Mouse (Mus musculus): Measurements from ENCODE around the gene Gm20388. TPM values are rescaled to one million over a fixed set of nuclear protein-coding genes. Genes with fewer than 3 reads are reported as not detected.

Gm20388 gene
- polyA plus RNA-seq, 1 experiment from 2014 or later = 2.5 TPM

DNA sequence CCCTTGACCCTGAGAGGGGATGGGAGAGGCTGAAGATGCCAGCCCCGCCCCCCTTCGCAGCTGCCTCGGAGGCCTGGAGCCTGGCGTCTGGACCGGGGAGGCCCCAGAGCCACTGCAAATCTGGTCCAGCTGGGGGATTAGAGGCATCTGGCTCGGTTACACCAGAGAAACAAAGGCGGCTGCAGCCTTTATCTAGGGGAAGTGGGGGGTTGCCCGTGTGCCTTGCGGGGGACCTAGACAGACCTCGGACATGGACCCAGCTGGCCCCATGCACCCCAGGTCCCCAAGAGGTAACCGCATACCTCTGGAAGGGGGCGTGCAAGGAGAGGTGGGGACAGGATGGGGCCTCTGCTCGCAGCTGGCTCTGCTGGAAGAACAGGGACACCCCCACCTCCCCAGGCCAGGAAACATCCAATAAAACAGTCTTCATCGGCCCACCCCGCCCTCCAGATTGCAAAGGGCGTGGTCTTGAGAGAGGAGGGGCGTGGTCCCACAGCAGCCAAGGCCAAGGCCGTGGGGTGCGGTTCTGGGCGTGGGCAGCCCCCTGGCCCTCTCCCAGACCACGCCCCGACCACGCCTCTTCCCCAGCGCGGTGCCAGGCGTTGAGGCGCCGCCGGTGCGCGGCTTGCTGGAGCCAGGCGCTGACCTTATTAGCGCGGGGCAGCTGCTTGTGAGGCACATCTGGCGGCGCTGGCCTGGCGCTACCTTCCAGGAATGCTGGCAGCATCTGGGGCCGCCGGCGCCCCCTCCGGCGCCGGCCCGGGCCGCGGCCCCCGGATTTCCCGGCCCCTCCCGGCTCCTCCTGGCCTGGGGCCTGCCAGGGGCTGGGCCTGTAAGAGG lies 365.6 kb downstream of the Gm20388 start:
- H3K36me3 ChIP-seq = no peaks in the 10 kb centered on the region
- no peaks in the 10 kb centered on the region for H3K27me3 ChIP-seq (ENCODE audit: low read depth, poor library complexity, severe bottlenecking)
- DNase-seq (ENCODE audit: low spot score) = peak; percentile 100
- WGBS = under 1% methylated on average over 48 of the region's 49 CpGs
- no peaks in the 10 kb centered on the region for H3K9me3 ChIP-seq (replicated peaks)
- H3K4me1 ChIP-seq = peaks cover 91% of the 10 kb centered on the region
- peak overlapping the region; percentile 95 for H3K27ac ChIP-seq
- H3K4me3 ChIP-seq = peak overlapping the region; percentile 44

GRCm38 (mm10) chr8:120276891-120277426 lies 366.3 kb downstream of the Gm20388 start:
- no peaks in the 10 kb centered on the region for H3K9me3 ChIP-seq (replicated peaks)
- H3K27me3 ChIP-seq (ENCODE audit: low read depth, poor library complexity, severe bottlenecking) = no peaks in the 10 kb centered on the region
- peak overlapping the region; percentile 95 for H3K27ac ChIP-seq
- no peaks in the 10 kb centered on the region for H3K36me3 ChIP-seq
- peak; percentile 73 for DNase-seq (ENCODE audit: low spot score)
- H3K4me3 ChIP-seq = peak overlapping the region; percentile 44
- 2% methylated on average over 16 of the region's 16 CpGs for WGBS
- H3K4me1 ChIP-seq = peaks cover 90% of the 10 kb centered on the region

DNA sequence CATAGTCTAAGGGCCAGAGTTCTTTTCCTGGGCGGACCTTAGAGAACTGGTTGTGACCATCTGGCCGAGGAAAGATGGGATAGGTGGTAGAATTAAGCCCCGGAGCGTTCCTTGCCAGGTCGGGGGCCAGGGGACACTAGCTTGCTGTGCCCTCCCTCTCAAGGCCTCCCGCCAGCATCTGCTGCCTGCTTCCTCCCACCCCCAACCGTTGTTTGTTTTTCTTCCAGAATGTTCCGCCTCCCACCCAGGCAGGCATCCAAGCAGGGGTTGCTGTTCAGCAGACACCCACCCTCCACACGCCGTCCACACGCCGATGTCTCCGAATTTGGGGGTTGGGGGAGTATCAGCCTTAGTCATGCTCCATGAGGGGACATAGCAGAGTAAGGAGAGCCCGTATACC lies 367.4 kb downstream of the Gm20388 start:
- H3K4me1 ChIP-seq = peaks cover 94% of the 10 kb centered on the region
- 76% methylated on average over 14 of the region's 14 CpGs for WGBS
- H3K4me3 ChIP-seq = no peak overlapping the region
- H3K36me3 ChIP-seq = no peaks in the 10 kb centered on the region
- no peak for DNase-seq (ENCODE audit: low spot score)
- no peaks in the 10 kb centered on the region for H3K9me3 ChIP-seq (replicated peaks)
- H3K27ac ChIP-seq = peak overlapping the region; percentile 95
- H3K27me3 ChIP-seq (ENCODE audit: low read depth, poor library complexity, severe bottlenecking) = no peaks in the 10 kb centered on the region

DNA sequence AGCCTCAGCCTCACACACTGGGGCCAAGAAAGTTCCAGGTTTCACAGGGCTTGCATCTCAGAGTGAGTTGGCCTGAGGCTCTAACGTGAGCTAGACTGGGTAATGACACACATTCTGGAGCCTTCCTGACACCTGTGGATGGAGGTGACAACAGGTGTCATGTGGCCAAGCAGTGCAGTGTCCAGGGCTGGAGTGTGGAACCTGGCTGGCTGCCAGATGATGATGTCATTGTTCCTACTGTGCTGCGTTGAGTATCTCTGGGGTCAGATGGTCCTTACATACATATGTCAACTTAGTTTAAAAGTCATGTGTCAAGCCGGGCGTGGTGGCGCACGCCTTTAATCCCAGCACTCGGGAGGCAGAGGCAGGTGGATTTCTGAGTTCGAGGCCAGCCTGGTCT lies 368.8 kb downstream of the Gm20388 start:
- H3K36me3 ChIP-seq = no peaks in the 10 kb centered on the region
- 87% methylated on average over 8 of the region's 8 CpGs for WGBS
- DNase-seq (ENCODE audit: low spot score) = no peak
- peaks cover 94% of the 10 kb centered on the region for H3K4me1 ChIP-seq
- no peaks in the 10 kb centered on the region for H3K9me3 ChIP-seq (replicated peaks)
- no peaks in the 10 kb centered on the region for H3K27me3 ChIP-seq (ENCODE audit: low read depth, poor library complexity, severe bottlenecking)
- H3K4me3 ChIP-seq = no peak overlapping the region
- H3K27ac ChIP-seq = peak overlapping the region; percentile 95

DNA sequence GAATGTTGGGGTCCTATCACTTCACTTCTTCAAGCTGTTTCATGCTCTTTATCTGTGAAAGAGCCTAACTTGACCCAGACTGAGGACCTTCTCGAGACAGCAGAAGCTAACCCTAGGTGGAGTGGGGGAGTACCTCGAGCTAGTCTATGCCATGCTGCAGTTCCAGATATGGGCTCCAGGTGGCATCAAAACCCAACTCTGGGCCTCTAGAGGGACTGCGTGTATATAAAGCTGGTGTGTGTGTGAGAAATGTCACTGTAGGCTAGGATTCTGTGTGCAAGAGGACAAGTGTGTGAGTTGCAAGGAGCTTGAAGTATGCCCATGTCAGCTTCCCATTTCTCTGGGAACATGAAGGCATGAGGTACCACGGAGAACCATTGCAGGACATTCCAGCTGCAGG lies 370.8 kb downstream of the Gm20388 start:
- Histone ChIP-seq H3K4me1 (peaks cover 94% of the 10 kb centered on the region), H3K4me3 (no peak overlapping the region), H3K36me3 (no peaks in the 10 kb centered on the region), H3K27me3 (ENCODE audit: low read depth, poor library complexity, severe bottlenecking) (0 out of 2 replicates have a peak, but pooled peaks cover 4% of the 10 kb centered on the region), H3K9me3 (replicated peaks) (no peaks in the 10 kb centered on the region), H3K27ac (peak overlapping the region; percentile 66)
- 16% methylated on average over 4 of the region's 4 CpGs for WGBS
- DNase-seq (ENCODE audit: low spot score) = peak; percentile 86

- Histone ChIP-seq H3K4me1 (peaks cover 88% of the 10 kb centered on the region), H3K4me3 (no peak overlapping the region), H3K9me3 (replicated peaks) (no peaks in the 10 kb centered on the region), H3K27me3 (ENCODE audit: low read depth, poor library complexity, severe bottlenecking) (0 out of 2 replicates have a peak, but pooled peaks cover 4% of the 10 kb centered on the region), H3K27ac (peak overlapping the region; percentile 84), H3K36me3 (no peaks in the 10 kb centered on the region)
- DNase-seq (ENCODE audit: low spot score) = no peak
- WGBS = 31% methylated on average over 5 of the region's 5 CpGs
Observed at GRCm38 (mm10) chr8:120282465-120282864, 371.8 kb downstream of the Gm20388 start.

DNA sequence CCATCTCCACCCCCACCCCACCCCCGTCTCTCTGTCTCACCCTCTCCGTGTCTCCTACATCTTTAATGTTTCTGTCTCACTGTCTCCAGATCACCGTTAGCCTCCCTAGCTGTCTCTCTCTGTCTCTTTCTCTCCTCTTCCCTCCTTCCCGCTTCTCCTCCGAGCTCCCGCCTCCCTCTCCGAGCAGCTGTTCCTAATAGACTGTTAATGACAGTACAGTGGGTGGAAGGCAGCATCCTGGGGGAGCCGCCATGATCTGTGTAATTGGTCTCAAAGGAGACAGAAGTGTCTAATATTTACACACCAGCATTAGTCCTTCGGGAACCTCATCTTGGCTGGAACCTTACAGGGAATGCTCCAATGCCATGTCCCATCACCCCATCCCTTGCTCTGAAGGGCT lies 373.6 kb downstream of the Gm20388 start:
- no peaks in the 10 kb centered on the region for H3K36me3 ChIP-seq
- H3K27me3 ChIP-seq (ENCODE audit: low read depth, poor library complexity, severe bottlenecking) = 0 out of 2 replicates have a peak, but pooled peaks cover 4% of the 10 kb centered on the region
- peaks cover 88% of the 10 kb centered on the region for H3K4me1 ChIP-seq
- H3K9me3 ChIP-seq (replicated peaks) = no peaks in the 10 kb centered on the region
- peak overlapping the region; percentile 84 for H3K27ac ChIP-seq
- H3K4me3 ChIP-seq = no peak overlapping the region
- WGBS = 15% methylated on average over 9 of the region's 9 CpGs
- DNase-seq (ENCODE audit: low spot score) = no peak

- Histone ChIP-seq H3K36me3 (no peaks in the 10 kb centered on the region), H3K4me1 (peaks cover 91% of the 10 kb centered on the region), H3K27me3 (ENCODE audit: low read depth, poor library complexity, severe bottlenecking) (0 out of 2 replicates have a peak, but pooled peaks cover 4% of the 10 kb centered on the region), H3K27ac (peak overlapping the region; percentile 84), H3K4me3 (no peak overlapping the region), H3K9me3 (replicated peaks) (no peaks in the 10 kb centered on the region)
- 38% methylated on average over 3 of the region's 3 CpGs for WGBS
- DNase-seq (ENCODE audit: low spot score) = no peak
Observed at GRCm38 (mm10) chr8:120285033-120285432, 374.4 kb downstream of the Gm20388 start.

DNA sequence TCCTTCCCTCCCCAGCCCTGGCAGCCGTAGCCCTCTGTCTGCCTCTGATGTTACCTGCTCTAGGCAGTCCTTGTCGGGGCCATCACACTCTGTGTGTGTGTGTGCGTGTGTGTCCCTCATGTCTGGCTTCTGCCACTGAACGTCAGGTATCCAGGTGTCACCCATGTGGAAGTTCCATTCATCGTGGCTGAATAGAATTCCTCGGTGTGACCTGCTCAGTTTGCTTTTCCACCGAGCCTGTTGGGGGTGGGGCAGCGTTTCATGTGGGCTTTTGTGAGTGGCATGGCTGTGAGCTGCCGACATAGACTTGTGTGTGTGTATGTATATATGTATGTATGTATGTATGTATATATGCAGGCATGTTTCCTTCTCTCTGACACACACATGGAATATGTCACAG lies 375.2 kb downstream of the Gm20388 start:
- Histone ChIP-seq H3K4me3 (no peak overlapping the region), H3K27ac (peak overlapping the region; percentile 43), H3K4me1 (peaks cover 91% of the 10 kb centered on the region), H3K36me3 (no peaks in the 10 kb centered on the region), H3K9me3 (replicated peaks) (no peaks in the 10 kb centered on the region), H3K27me3 (ENCODE audit: low read depth, poor library complexity, severe bottlenecking) (0 out of 2 replicates have a peak, but pooled peaks cover 4% of the 10 kb centered on the region)
- no peak for DNase-seq (ENCODE audit: low spot score)
- WGBS = 89% methylated on average over 9 of the region's 9 CpGs

- H3K4me1 ChIP-seq = peaks cover 94% of the 10 kb centered on the region
- H3K4me3 ChIP-seq = no peak overlapping the region
- peaks cover 13% of the 10 kb centered on the region; the same call in 1 of the 2 replicates for H3K27me3 ChIP-seq (ENCODE audit: low read depth, poor library complexity, severe bottlenecking)
- H3K27ac ChIP-seq = peak overlapping the region; percentile 57
- no peaks in the 10 kb centered on the region for H3K9me3 ChIP-seq (replicated peaks)
- 36% methylated on average over 21 of the region's 21 CpGs for WGBS
- peak; percentile 68 for DNase-seq (ENCODE audit: low spot score)
- no peaks in the 10 kb centered on the region for H3K36me3 ChIP-seq
Observed at GRCm38 (mm10) chr8:120288122-120288908, 377.7 kb downstream of the Gm20388 start.

DNA sequence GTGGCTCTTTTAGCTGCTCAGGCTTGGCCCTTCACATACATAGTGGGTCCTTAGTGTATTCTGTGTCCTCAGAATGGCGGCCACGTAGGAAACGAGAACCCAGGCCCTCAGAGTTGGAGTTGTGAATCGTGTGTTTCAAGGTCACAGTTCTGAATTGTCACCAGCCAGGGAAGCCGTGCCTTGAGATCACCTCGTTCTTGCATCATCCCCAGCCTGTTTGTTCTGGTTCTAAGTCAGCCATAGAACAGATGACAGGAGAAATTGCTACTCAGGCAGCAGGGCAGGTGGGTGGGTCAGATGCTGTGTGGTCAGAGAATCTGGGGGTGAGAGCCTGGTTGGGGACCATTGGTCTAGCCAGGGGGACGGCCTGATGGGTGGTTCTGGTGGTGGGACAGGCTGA lies 378.6 kb downstream of the Gm20388 start:
- Histone ChIP-seq H3K4me1 (peaks cover 94% of the 10 kb centered on the region), H3K9me3 (replicated peaks) (no peaks in the 10 kb centered on the region), H3K36me3 (no peaks in the 10 kb centered on the region), H3K4me3 (no peak overlapping the region), H3K27me3 (ENCODE audit: low read depth, poor library complexity, severe bottlenecking) (peaks cover 13% of the 10 kb centered on the region; the same call in 1 of the 2 replicates), H3K27ac (peak overlapping the region; percentile 57)
- WGBS = 82% methylated on average over 7 of the region's 7 CpGs
- no peak for DNase-seq (ENCODE audit: low spot score)

DNA sequence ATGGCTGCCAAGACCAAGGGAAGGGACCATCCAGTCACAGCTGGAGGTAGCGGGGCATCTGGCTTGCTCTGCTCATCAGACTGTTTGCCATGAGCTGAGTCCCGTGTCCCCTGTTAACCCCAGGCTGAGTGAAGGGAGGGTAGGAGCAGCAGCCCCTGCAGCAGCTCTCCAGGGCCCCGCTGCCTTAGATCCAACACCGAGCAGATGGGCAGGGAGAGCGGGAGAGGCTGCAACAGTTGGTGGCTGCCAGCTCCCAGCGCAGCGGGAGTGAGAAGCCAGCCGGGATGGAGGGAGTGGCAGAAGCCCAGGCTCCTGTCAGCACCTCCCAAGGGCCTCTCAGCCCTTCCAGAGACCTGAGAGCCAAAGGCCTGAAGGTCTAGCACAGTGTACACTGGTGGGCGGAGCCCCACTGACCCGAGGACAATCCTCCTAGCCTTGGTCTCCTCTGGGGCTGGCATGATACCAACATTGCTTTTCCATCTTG lies 379.1 kb downstream of the Gm20388 start:
- peaks cover 94% of the 10 kb centered on the region for H3K4me1 ChIP-seq
- DNase-seq (ENCODE audit: low spot score) = peak; percentile 46
- H3K36me3 ChIP-seq = no peaks in the 10 kb centered on the region
- WGBS = 28% methylated on average over 10 of the region's 10 CpGs
- H3K27me3 ChIP-seq (ENCODE audit: low read depth, poor library complexity, severe bottlenecking) = peaks cover 13% of the 10 kb centered on the region; the same call in 1 of the 2 replicates
- H3K9me3 ChIP-seq (replicated peaks) = no peaks in the 10 kb centered on the region
- peak overlapping the region; percentile 57 for H3K27ac ChIP-seq
- H3K4me3 ChIP-seq = no peak overlapping the region
